Mouse (Mus musculus) lung, postnatal 0 days (tissue): ENCODE data around the gene Pcdh15. TPM values are rescaled to one million over a fixed set of nuclear protein-coding genes. Genes with fewer than 3 reads are reported as not detected.

ENCODE experiments used
- ATAC-seq: fragments of 200-750 bp; cut with Nextera tagmentation; 2 replicates; pipeline ENCODE4 v1.8.0; 2017; ENCODE audit warnings: moderate library complexity
- DNase-seq: peaks from one replicate; pipeline ENCODE4 v3.0.0-alpha.2; 2016; ENCODE audit warnings: low spot score
- H3K27ac ChIP-seq: fragments of 300-500 bp; sonication (generic); 2 replicates; pipeline ENCODE4 v1.5.1; 2014; ENCODE audit warnings: antibody characterized with exemption, mild to moderate bottlenecking, low read length, mixed read lengths
- H3K27me3 ChIP-seq: fragments of 300-500 bp; sonication (generic); replicated peaks from 2 replicates; pipeline ENCODE4 v1.6.1; 2014; ENCODE audit warnings: low read length, mixed read lengths; ENCODE audit not compliant: insufficient read depth
- H3K36me3 ChIP-seq: fragments of 300-500 bp; sonication (generic); 2 replicates; pipeline ENCODE4 v1.6.1; 2014; ENCODE audit warnings: low read length, mixed read lengths; ENCODE audit not compliant: insufficient read depth
- H3K4me1 ChIP-seq: fragments of 300-500 bp; sonication (generic); 2 replicates; pipeline ENCODE4 v1.6.1; 2014; ENCODE audit warnings: antibody characterized with exemption, low read depth, low read length, mixed read lengths; ENCODE audit not compliant: insufficient read depth
- H3K4me2 ChIP-seq: fragments of 300-500 bp; sonication (generic); replicated peaks from 2 replicates; pipeline ENCODE4 v1.6.1; 2014; ENCODE audit warnings: low read depth, mild to moderate bottlenecking, low read length, moderate library complexity, mixed read lengths
- H3K4me3 ChIP-seq: fragments of 300-500 bp; sonication (generic); 2 replicates; pipeline ENCODE4 v1.5.1; 2014; ENCODE audit warnings: low read depth, low read length
- H3K9ac ChIP-seq: fragments of 300-500 bp; sonication (generic); replicated peaks from 2 replicates; pipeline ENCODE4 v1.6.1; 2014; ENCODE audit warnings: low read depth, mild to moderate bottlenecking
- H3K9me3 ChIP-seq: fragments of 300-500 bp; sonication (generic); 2 replicates; pipeline ENCODE4 v1.6.1; 2016; ENCODE audit warnings: low read length, mixed read lengths
- CTCF ChIP-seq: IDR thresholded peaks from 2 replicates; pipeline ENCODE4 v1.5.1; 2016; ENCODE audit warnings: antibody characterized with exemption, mild to moderate bottlenecking
- EP300 ChIP-seq: IDR thresholded peaks from 2 replicates; pipeline ENCODE4 v1.6.1; 2016; ENCODE audit warnings: antibody characterized with exemption, mild to moderate bottlenecking, control low read depth
- WGBS: fragments of 180-500 bp; shearing (Covaris S2); extraction: QIAGEN DNeasy Blood & Tissue Kit; methylation state at CpG from one replicate; pipeline ENCODE4 v1.1.7; 2014; 5-methylcytosine and 5-hydroxymethylcytosine counted together
- polyA plus RNA-seq: library from polyadenylated mRNA; unstranded; fragments of >200 nt; fragmentation: Nextera tagmentation; extraction: Ambion mirVana; gene quantifications from 2 replicates; pipeline ENCODE4 v1.2.1, GENCODE M21; 2015

The Pcdh15 gene
- polyA plus RNA-seq, 1 experiment from 2014 or later = 0.06 TPM

DNA sequence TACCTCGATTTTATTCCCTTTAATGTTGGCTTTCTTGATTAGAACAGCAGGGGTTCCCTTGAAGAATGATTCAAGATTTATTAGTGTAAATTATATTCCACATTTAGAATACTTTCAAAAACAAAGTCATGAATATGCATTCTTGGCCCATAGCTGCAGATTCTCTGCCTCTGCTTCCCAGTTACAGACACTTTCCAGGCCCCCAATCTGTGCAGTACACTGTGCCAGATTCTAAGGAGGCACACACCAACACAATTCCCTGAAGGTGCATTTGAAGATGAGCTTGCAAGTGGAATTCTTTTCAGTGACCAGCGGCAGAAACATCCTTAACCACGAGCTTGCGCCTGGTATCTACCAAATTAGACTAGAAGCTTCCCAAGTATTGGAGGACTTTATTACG, 55.4 kb downstream of the Pcdh15 start:
- Histone ChIP-seq H3K4me1 (no peaks in the 10 kb centered on the region), H3K36me3 (no peaks in the 10 kb centered on the region), H3K27ac (no peak overlapping the region), H3K4me2 (no peak overlapping the region), H3K9me3 (no peaks in the 10 kb centered on the region), H3K27me3 (no peaks in the 10 kb centered on the region), H3K4me3 (no peak overlapping the region), H3K9ac (no peak overlapping the region)
- ATAC-seq (no peak), DNase-seq (no peak)
- TF ChIP-seq CTCF = no peak
- TF ChIP-seq EP300 = no peak
- 84% methylated on average over 5 of the region's 5 CpGs for WGBS

GRCm38 (mm10) chr10:73161757-73162156, 62.6 kb downstream of the Pcdh15 start:
- no peaks in the 10 kb centered on the region for H3K27me3 ChIP-seq
- H3K4me1 ChIP-seq = no peaks in the 10 kb centered on the region
- H3K27ac ChIP-seq = no peak overlapping the region
- no peak for TF ChIP-seq CTCF
- TF ChIP-seq EP300 = no peak
- H3K36me3 ChIP-seq = no peaks in the 10 kb centered on the region
- DNase-seq = no peak
- H3K9ac ChIP-seq = no peak overlapping the region
- H3K4me3 ChIP-seq = no peak overlapping the region
- ATAC-seq = no peak
- no peak overlapping the region for H3K4me2 ChIP-seq
- no peaks in the 10 kb centered on the region for H3K9me3 ChIP-seq
- WGBS = 52% methylated on average over 1 of the region's 1 CpGs

DNA sequence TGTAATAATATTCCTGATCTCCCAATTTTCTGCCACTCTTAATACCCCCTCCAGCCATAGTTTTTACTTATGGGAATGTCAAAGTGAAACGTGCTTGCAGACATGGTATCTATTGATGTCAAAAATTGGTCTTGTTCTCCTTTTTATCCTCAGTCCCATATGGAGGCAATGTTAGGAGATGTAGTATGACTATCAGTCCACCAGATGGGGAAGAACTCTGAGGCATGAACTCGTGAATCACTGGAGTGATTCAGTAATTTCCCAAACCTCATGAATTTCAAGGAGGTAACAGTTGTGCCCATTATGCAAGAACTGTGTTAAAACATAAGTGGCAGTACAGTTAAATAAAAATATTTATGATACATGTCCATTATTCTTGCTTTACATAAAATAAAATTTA, 116.9 kb downstream of the Pcdh15 start:
- H3K4me3 ChIP-seq = no peak overlapping the region
- 59% methylated on average over 2 of the region's 2 CpGs for WGBS
- no peak overlapping the region for H3K4me2 ChIP-seq
- no peaks in the 10 kb centered on the region for H3K4me1 ChIP-seq
- no peak for TF ChIP-seq EP300
- no peak for TF ChIP-seq CTCF
- H3K27ac ChIP-seq = no peak overlapping the region
- no peak overlapping the region for H3K9ac ChIP-seq
- no peak for ATAC-seq
- H3K9me3 ChIP-seq = no peaks in the 10 kb centered on the region
- no peaks in the 10 kb centered on the region for H3K36me3 ChIP-seq
- H3K27me3 ChIP-seq = no peaks in the 10 kb centered on the region
- DNase-seq = no peak

DNA sequence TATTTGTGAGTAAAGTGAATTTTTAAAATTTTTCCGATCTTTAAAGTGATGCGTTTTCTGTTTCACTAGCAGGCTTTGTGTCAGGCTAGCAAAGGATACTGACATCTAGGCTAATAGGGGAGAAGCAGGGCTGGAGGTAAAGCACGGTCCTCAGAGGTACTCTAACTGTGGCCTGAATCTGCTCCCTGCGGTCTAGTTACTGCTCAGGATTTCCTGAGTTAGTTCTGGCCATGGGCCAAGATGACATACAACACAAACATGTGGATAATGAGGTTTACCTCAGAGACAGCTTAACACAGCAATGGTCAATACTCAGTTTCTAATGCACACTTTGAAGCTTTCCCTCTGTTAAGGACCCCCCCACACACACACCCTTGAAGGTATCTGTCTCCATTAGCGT, 143.2 kb downstream of the Pcdh15 start:
- no peak overlapping the region for H3K9ac ChIP-seq
- H3K27ac ChIP-seq = no peak overlapping the region
- no peaks in the 10 kb centered on the region for H3K9me3 ChIP-seq
- no peaks in the 10 kb centered on the region for H3K4me1 ChIP-seq
- H3K4me3 ChIP-seq = no peak overlapping the region
- TF ChIP-seq EP300 (no peak), CTCF (no peak)
- H3K27me3 ChIP-seq = no peaks in the 10 kb centered on the region
- DNase-seq = no peak
- no peak overlapping the region for H3K4me2 ChIP-seq
- 60% methylated on average over 5 of the region's 5 CpGs for WGBS
- H3K36me3 ChIP-seq = no peaks in the 10 kb centered on the region
- ATAC-seq = no peak

- TF ChIP-seq CTCF (no peak), EP300 (no peak)
- WGBS = 85% methylated on average over 4 of the region's 4 CpGs
- no peak for ATAC-seq
Observed at GRCm38 (mm10) chr10:73280438-73280837, 181.3 kb downstream of the Pcdh15 start.

GRCm38 (mm10) chr10:73296456-73296855, 197.3 kb downstream of the Pcdh15 start:
- H3K4me1 ChIP-seq = no peaks in the 10 kb centered on the region
- TF ChIP-seq EP300 = no peak
- no peak for TF ChIP-seq CTCF
- H3K4me3 ChIP-seq = no peak overlapping the region
- H3K9me3 ChIP-seq = no peaks in the 10 kb centered on the region
- no peak overlapping the region for H3K4me2 ChIP-seq
- no peaks in the 10 kb centered on the region for H3K27me3 ChIP-seq
- DNase-seq (no peak), ATAC-seq (no peak)
- WGBS = 63% methylated on average over 5 of the region's 5 CpGs
- H3K9ac ChIP-seq = no peak overlapping the region
- no peak overlapping the region for H3K27ac ChIP-seq
- no peaks in the 10 kb centered on the region for H3K36me3 ChIP-seq

More at GRCm38 (mm10) chr10:73280438-73280837, 181.3 kb downstream of the Pcdh15 start:
- Histone ChIP-seq H3K4me2 (no peak overlapping the region), H3K27me3 (no peaks in the 10 kb centered on the region), H3K36me3 (no peaks in the 10 kb centered on the region), H3K27ac (no peak overlapping the region), H3K9ac (no peak overlapping the region), H3K9me3 (no peaks in the 10 kb centered on the region), H3K4me3 (no peak overlapping the region), H3K4me1 (no peaks in the 10 kb centered on the region)
- DNase-seq = no peak

DNA sequence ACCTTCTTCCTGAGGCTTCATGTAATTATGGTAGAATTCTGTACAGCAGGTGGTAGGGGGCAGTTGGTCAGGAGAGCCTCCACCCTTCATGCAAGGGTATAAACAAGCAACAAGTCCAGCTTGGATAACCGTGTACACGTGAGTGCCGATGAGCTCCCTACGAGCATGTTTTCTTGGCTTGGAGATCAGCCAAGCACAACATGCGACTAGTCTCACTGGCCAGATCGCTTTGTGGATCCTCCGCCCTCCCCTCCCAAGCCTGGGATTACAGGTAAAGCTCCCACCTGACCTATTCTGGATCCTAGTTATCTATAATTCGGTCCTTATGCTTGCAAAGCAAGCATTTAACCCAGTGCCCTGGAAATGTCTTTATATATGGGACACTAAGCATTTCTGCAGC, 202.8 kb downstream of the Pcdh15 start:
- Histone ChIP-seq H3K27me3 (no peaks in the 10 kb centered on the region), H3K27ac (no peak overlapping the region), H3K4me2 (no peak overlapping the region), H3K36me3 (no peaks in the 10 kb centered on the region), H3K4me1 (no peaks in the 10 kb centered on the region), H3K9me3 (no peaks in the 10 kb centered on the region), H3K4me3 (no peak overlapping the region), H3K9ac (no peak overlapping the region)
- TF ChIP-seq EP300 = no peak
- TF ChIP-seq CTCF = no peak
- DNase-seq = no peak
- 70% methylated on average over 8 of the region's 8 CpGs for WGBS
- ATAC-seq = no peak
